Mouse (Mus musculus) forebrain, embryonic 16.5 days (tissue): ENCODE data around the gene Gmeb2. TPM values are rescaled to one million over a fixed set of nuclear protein-coding genes. Genes with fewer than 3 reads are reported as not detected.

ENCODE experiments used
- ATAC-seq: fragments of 200-750 bp; cut with Nextera tagmentation; 2 replicates; pipeline ENCODE4 v1.8.0; 2017; ENCODE audit warnings: mild to moderate bottlenecking, moderate library complexity
- H3K27ac ChIP-seq: fragments of 300-500 bp; sonication (generic); 2 replicates; pipeline ENCODE4 v1.5.1; 2014; ENCODE audit warnings: low read length, control low read depth
- H3K27me3 ChIP-seq: fragments of 300-500 bp; sonication (generic); replicated peaks from 2 replicates; pipeline ENCODE4 v1.6.1; 2014; ENCODE audit warnings: low read length; ENCODE audit not compliant: control insufficient read depth, insufficient read depth
- H3K36me3 ChIP-seq: fragments of 300-500 bp; sonication (generic); 2 replicates; pipeline ENCODE4 v1.6.1; 2014; ENCODE audit not compliant: control insufficient read depth, insufficient read depth
- H3K4me1 ChIP-seq: fragments of 300-500 bp; sonication (generic); replicated peaks from 2 replicates; pipeline ENCODE4 v1.6.1; 2014; ENCODE audit warnings: low read length; ENCODE audit not compliant: control insufficient read depth, insufficient read depth
- H3K4me2 ChIP-seq: fragments of 300-500 bp; sonication (generic); 2 replicates; pipeline ENCODE4 v1.6.1; 2014; ENCODE audit warnings: mild to moderate bottlenecking, low read length, control low read depth
- H3K4me3 ChIP-seq: fragments of 300-500 bp; sonication (generic); replicated peaks from 2 replicates; pipeline ENCODE4 v1.5.1; 2014; ENCODE audit warnings: mild to moderate bottlenecking, low read length, control low read depth
- H3K9ac ChIP-seq: fragments of 300-500 bp; sonication (generic); replicated peaks from 2 replicates; pipeline ENCODE4 v1.6.1; 2014; ENCODE audit warnings: low read depth, low read length, control low read depth
- H3K9me3 ChIP-seq: fragments of 300-500 bp; sonication (generic); 2 replicates; pipeline ENCODE4 v1.6.1; 2016; ENCODE audit warnings: low read length; ENCODE audit not compliant: control insufficient read depth
- WGBS: fragments of 180-500 bp; shearing (Covaris S2); extraction: QIAGEN DNeasy Blood & Tissue Kit; methylation state at CpG from one replicate; pipeline ENCODE4 v1.1.7; 2014; 5-methylcytosine and 5-hydroxymethylcytosine counted together
- polyA plus RNA-seq: library from polyadenylated mRNA; unstranded; fragments of >200 nt; fragmentation: Nextera tagmentation; extraction: Ambion mirVana; gene quantifications from 2 replicates; pipeline ENCODE4 v1.2.1, GENCODE M21; 2015

Gmeb2 gene
- polyA plus RNA-seq, 1 experiment from 2014 or later, result 22.7 TPM

DNA sequence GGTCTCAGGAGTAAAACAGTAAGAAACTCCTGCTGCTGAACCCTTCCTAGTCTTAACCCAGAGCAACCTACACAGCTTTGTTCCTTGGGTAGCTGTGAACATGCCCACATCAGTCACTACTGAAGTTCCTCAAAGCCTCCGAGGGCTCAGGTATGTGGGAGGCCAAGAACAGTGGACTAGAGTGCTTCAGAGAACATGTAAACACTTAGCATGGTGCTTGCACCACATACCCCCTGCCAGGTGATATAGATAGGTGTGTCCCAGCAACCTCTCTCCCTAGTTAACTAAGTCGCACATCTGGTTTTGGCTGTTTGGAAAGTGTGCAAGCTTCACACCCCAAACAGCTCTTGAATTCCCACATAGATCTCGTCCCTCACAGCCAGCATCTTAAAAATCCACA lies 86.2 kb downstream of the Gmeb2 start:
- H3K27me3 ChIP-seq, result no peaks in the 10 kb centered on the region
- 75% methylated on average over 3 of the region's 3 CpGs for WGBS
- ATAC-seq, result no peak

More for the DNA sequence above, 86.2 kb downstream of the Gmeb2 start:
- Histone ChIP-seq H3K36me3 (no peaks in the 10 kb centered on the region), H3K9me3 (no peaks in the 10 kb centered on the region), H3K4me2 (no peak overlapping the region), H3K4me1 (no peaks in the 10 kb centered on the region), H3K4me3 (no peak overlapping the region), H3K9ac (no peak overlapping the region), H3K27ac (no peak overlapping the region)

Other genes starting within 250 kb of the Gmeb2 start
- gene Chrna4, start 244.5 kb downstream of the Gmeb2 start, polyA plus RNA-seq, result 6.9 and 9.9 TPM in 2 replicates
- 45.5 and 54.9 TPM in 2 replicates for gene Kcnq2, start 152.7 kb downstream of the Gmeb2 start, polyA plus RNA-seq
- gene Eef1a2, start 131.0 kb downstream of the Gmeb2 start, polyA plus RNA-seq, result 5.7 and 6.0 TPM in 2 replicates
- gene Ppdpf, start 100.8 kb downstream of the Gmeb2 start, polyA plus RNA-seq, result 433 and 453 TPM in 2 replicates
- not detected in 2 replicates for gene Ptk6, start 85.2 kb downstream of the Gmeb2 start, polyA plus RNA-seq
- gene Srms, start 74.8 kb downstream of the Gmeb2 start, polyA plus RNA-seq, result 0.08 and 0.09 TPM in 2 replicates
- gene Fndc11, start 68.0 kb downstream of the Gmeb2 start, polyA plus RNA-seq, result not detected in 2 replicates
- 0.42 and 0.51 TPM in 2 replicates for gene Helz2, start 46.0 kb downstream of the Gmeb2 start, polyA plus RNA-seq
- 899 and 1,155 TPM in 2 replicates for gene Stmn3, start 26.5 kb upstream of the Gmeb2 start, polyA plus RNA-seq
- gene Rtel1, start 31.7 kb upstream of the Gmeb2 start, polyA plus RNA-seq, result 35.3 and 42.5 TPM in 2 replicates
- gene Zgpat, start 76.9 kb upstream of the Gmeb2 start, polyA plus RNA-seq, result 81.6 and 91.5 TPM in 2 replicates
- gene Arfrp1, start 77.4 kb upstream of the Gmeb2 start, polyA plus RNA-seq, result 93.7 and 107 TPM in 2 replicates
- gene Lime1, start 92.0 kb upstream of the Gmeb2 start, polyA plus RNA-seq, result 52.1 and 61.1 TPM in 2 replicates
- 9.5 and 11.9 TPM in 2 replicates for gene Zbtb46, start 171.4 kb upstream of the Gmeb2 start, polyA plus RNA-seq
- not detected in 2 replicates for gene Abhd16b, start 205.2 kb upstream of the Gmeb2 start, polyA plus RNA-seq
- gene Tpd52l2, start 209.1 kb upstream of the Gmeb2 start, polyA plus RNA-seq, result 135 and 139 TPM in 2 replicates
- 221 and 239 TPM in 2 replicates for gene Dnajc5, start 232.4 kb upstream of the Gmeb2 start, polyA plus RNA-seq